Mouse (Mus musculus) inflammation-experienced regulatory T-cells (primary cell): Measurements from ENCODE around the gene Trappc10. TPM values are rescaled to one million over a fixed set of nuclear protein-coding genes. Genes with fewer than 3 reads are reported as not detected.

Source experiments
- polyA plus RNA-seq, 2 experiments: library from polyadenylated mRNA; unstranded; fragments of 100-300 nt; shearing (Covaris generic); gene quantifications; one replicate each; pipeline ENCODE4 v1.2.1; 2017

The Trappc10 gene
- 10 to 100 TPM; 37.7 to 41.0 TPM for polyA plus RNA-seq

GRCm38 (mm10) chr10:78244438-78245224 is at the start of gene Trappc10:
TSS of gene Trappc10 (minus strand) at chr10:78244641.

GRCm38 (mm10) chr10:78184531-78185380 is 59.7 kb downstream of the Trappc10 start, which contains the start of gene Pwp2:
TSS of gene Pwp2 (minus strand) at chr10:78185149.

GRCm38 (mm10) chr10:78169281-78170042 is 75.0 kb downstream of the Trappc10 start, which contains the start of gene D10Jhu81e:
TSS of gene D10Jhu81e (minus strand) at chr10:78169782.

Other genes with a start within 250 kb of the Trappc10 start
- 10 to 100 TPM; 62.7 to 87.7 TPM for gene Pfkl, start 234.6 kb downstream of the Trappc10 start, polyA plus RNA-seq
- gene Dnmt3l, start 202.7 kb downstream of the Trappc10 start, polyA plus RNA-seq, result 1 to 10 TPM in 1 of 2 experiments, under 1 TPM in 1; 0.37 to 1.2 TPM
- 1 to 10 TPM in 1 of 2 experiments, not detected in 1; 1.2 TPM for gene Aire, start 201.0 kb downstream of the Trappc10 start, polyA plus RNA-seq
- 10 to 100 TPM in 1 of 2 experiments, 1 to 10 TPM in 1; 9.1 to 14.1 TPM for gene Icosl, start 175.3 kb downstream of the Trappc10 start, polyA plus RNA-seq
- 10 to 100 TPM; 70.2 to 76.7 TPM for gene D10Jhu81e, start 74.9 kb downstream of the Trappc10 start, polyA plus RNA-seq
- gene Pwp2, start 59.5 kb downstream of the Trappc10 start, polyA plus RNA-seq, result 10 to 100 TPM; 25.8 to 32.1 TPM
- 100 to 1,000 TPM; 165 to 182 TPM for gene Agpat3, start 107.8 kb upstream of the Trappc10 start, polyA plus RNA-seq
- gene Rrp1, start 168.4 kb upstream of the Trappc10 start, polyA plus RNA-seq, result 100 to 1,000 TPM; 282 to 328 TPM
- 100 to 1,000 TPM in 1 of 2 experiments, 10 to 100 TPM in 1; 98.7 to 105 TPM for gene Cstb, start 181.0 kb upstream of the Trappc10 start, polyA plus RNA-seq
- gene Pdxk, start 220.3 kb upstream of the Trappc10 start, polyA plus RNA-seq, result 10 to 100 TPM; 12.8 to 17.4 TPM